Mouse (Mus musculus): ENCODE results near the gene Trim71. TPM values are rescaled to one million over a fixed set of nuclear protein-coding genes. Genes with fewer than 3 reads are reported as not detected.

Gene Trim71
- polyA plus RNA-seq, 1 experiment from 2014 or later, result 0.05 TPM

DNA sequence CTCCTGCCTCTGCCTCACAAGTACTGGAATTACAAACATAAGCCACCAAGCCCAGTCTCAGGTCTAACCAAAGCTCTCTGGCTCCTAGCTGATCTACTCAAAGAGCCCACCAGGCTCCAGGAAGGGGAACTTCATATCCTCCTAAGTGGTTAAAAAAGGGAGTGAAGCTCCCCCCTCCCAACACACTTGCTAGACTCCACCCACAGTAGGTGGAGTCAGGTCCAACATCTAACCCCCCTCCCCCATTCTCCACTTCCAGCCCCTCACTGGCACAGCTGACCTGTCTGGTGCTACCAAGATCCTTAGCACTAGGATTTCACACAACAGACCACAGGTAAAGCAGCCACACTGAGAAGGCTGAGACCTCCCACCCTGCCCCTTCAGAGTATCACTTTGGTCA is 10.3 kb downstream of the Trim71 start:
- no peak for DNase-seq
- TF ChIP-seq CTCF (IDR thresholded peaks at IDR 0.05; ENCODE audit: low read depth) (no peak), EP300 (IDR thresholded peaks at IDR 0.05; ENCODE audit: low read depth) (no peak)
- Histone ChIP-seq H3K4me3 (ENCODE audit: low read depth, low read length) (no peak overlapping the region), H3K4me1 (ENCODE audit: insufficient read depth) (peaks cover 11% of the 10 kb centered on the region; the same call in 1 of the 2 replicates), H3K27me3 (ENCODE audit: insufficient read depth, low read length) (peaks cover under 1% of the 10 kb centered on the region; the same call in 1 of the 2 replicates), H3K9ac (replicated peaks) (no peak overlapping the region), H3K4me2 (ENCODE audit: low read depth, low read length) (no peak overlapping the region), H3K9me3 (ENCODE audit: low read length) (no peaks in the 10 kb centered on the region), H3K27ac (ENCODE audit: low read depth) (peak overlapping the region; percentile 18; the same call in 1 of the 2 replicates), H3K36me3 (replicated peaks; ENCODE audit: insufficient read depth, low read length) (no peaks in the 10 kb centered on the region)
- no peak for ATAC-seq

GRCm38 (mm10) chr9:114550033-114550432 is 14.1 kb downstream of the Trim71 start:
- no peaks in the 10 kb centered on the region for H3K9me3 ChIP-seq (ENCODE audit: low read length)
- no peak overlapping the region for H3K4me3 ChIP-seq (ENCODE audit: low read depth, low read length)
- H3K4me1 ChIP-seq (ENCODE audit: insufficient read depth), result peaks cover 33% of the 10 kb centered on the region
- DNase-seq, result no peak
- no peak overlapping the region for H3K27ac ChIP-seq (ENCODE audit: low read depth)
- TF ChIP-seq CTCF (IDR thresholded peaks at IDR 0.05; ENCODE audit: low read depth) (no peak), EP300 (IDR thresholded peaks at IDR 0.05; ENCODE audit: low read depth) (no peak)
- H3K36me3 ChIP-seq (replicated peaks; ENCODE audit: insufficient read depth, low read length), result no peaks in the 10 kb centered on the region
- ATAC-seq, result no peak
- H3K4me2 ChIP-seq (ENCODE audit: low read depth, low read length), result no peak overlapping the region
- no peak overlapping the region for H3K9ac ChIP-seq (replicated peaks)
- H3K27me3 ChIP-seq (ENCODE audit: insufficient read depth, low read length), result no peaks in the 10 kb centered on the region
- WGBS (ENCODE audit: insufficient replicate concordance), result 40% methylated on average over 6 of the region's 6 CpGs

DNA sequence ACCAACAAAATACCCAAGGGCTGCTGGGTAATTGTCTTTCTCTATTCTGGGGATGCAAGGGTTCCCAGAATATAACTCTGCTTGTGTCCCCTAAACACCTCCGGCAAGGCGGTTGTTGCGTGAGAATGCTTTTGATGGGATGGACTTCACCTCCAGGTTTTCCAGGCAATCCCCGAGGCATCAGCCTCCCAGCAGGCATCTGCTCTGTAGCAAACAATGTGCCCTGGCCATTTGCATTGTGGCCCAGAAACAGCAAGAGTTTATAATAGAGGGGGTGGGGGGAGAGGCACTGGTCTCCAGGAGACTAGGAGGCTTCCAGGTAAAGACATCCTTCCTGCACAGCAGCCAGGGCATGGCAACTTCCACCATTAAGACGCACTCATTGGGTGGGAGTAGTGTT is 15.1 kb downstream of the Trim71 start:
- no peak for TF ChIP-seq CTCF (IDR thresholded peaks at IDR 0.05; ENCODE audit: low read depth)
- TF ChIP-seq EP300 (IDR thresholded peaks at IDR 0.05; ENCODE audit: low read depth), result no peak
- ATAC-seq (no peak), DNase-seq (no peak)
- no peak overlapping the region for H3K9ac ChIP-seq (replicated peaks)
- no peaks in the 10 kb centered on the region for H3K27me3 ChIP-seq (ENCODE audit: insufficient read depth, low read length)
- peaks cover 35% of the 10 kb centered on the region for H3K4me1 ChIP-seq (ENCODE audit: insufficient read depth)
- H3K4me3 ChIP-seq (ENCODE audit: low read depth, low read length), result no peak overlapping the region
- no peaks in the 10 kb centered on the region for H3K36me3 ChIP-seq (replicated peaks; ENCODE audit: insufficient read depth, low read length)
- no peak overlapping the region for H3K4me2 ChIP-seq (ENCODE audit: low read depth, low read length)
- 52% methylated on average over 5 of the region's 5 CpGs for WGBS (ENCODE audit: insufficient replicate concordance)
- no peaks in the 10 kb centered on the region for H3K9me3 ChIP-seq (ENCODE audit: low read length)
- H3K27ac ChIP-seq (ENCODE audit: low read depth), result no peak overlapping the region

DNA sequence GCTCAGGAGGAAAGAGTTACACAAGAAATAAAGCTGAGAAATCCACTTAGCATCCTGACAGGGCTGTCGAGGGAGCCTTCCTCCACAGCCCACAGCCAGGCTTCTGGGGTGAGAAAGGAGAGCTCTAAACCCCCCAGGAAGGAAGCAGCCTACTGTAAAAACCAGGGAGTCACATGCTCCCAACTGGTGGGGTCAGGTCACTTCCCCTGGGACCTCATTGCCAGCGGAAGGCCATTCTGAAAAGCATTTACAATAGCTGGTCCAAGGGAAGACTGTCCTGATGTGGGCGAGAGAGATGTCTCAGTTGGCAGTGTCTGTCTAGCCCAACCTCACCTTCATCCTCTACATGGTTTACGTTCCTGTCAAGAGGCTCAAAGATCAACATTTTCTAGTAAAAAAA is 15.7 kb downstream of the Trim71 start:
- ATAC-seq (no peak), DNase-seq (no peak)
- peaks cover 32% of the 10 kb centered on the region for H3K4me1 ChIP-seq (ENCODE audit: insufficient read depth)
- H3K4me3 ChIP-seq (ENCODE audit: low read depth, low read length), result no peak overlapping the region
- no peaks in the 10 kb centered on the region for H3K36me3 ChIP-seq (replicated peaks; ENCODE audit: insufficient read depth, low read length)
- WGBS (ENCODE audit: insufficient replicate concordance), result 28% methylated on average over 4 of the region's 4 CpGs
- TF ChIP-seq EP300 (IDR thresholded peaks at IDR 0.05; ENCODE audit: low read depth) (no peak), CTCF (IDR thresholded peaks at IDR 0.05; ENCODE audit: low read depth) (no peak)
- H3K27me3 ChIP-seq (ENCODE audit: insufficient read depth, low read length), result no peaks in the 10 kb centered on the region
- H3K4me2 ChIP-seq (ENCODE audit: low read depth, low read length), result no peak overlapping the region
- no peak overlapping the region for H3K9ac ChIP-seq (replicated peaks)
- no peaks in the 10 kb centered on the region for H3K9me3 ChIP-seq (ENCODE audit: low read length)
- H3K27ac ChIP-seq (ENCODE audit: low read depth), result no peak overlapping the region

DNA sequence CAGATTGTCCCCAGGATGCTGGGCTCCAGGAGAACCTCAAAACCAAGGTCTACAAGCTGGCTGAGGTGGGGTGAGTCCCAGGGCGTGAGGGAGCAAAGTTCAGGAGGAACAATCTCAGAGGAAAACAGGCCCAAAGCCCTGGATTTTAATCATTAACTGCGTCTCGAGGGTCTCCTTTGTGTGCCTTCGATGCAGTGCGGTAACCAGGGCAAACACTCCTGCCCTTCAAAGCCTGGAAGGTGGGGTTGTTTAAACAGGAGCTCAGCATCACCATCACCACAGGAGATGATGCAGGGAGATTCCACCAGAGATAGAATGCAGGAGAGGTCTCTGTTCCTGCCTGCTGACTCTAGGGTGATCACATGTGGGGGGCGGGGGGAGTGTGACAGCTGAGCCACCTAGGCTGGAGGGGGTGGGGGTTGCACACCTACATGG is 16.5 kb downstream of the Trim71 start:
- ATAC-seq (no peak), DNase-seq (no peak)
- Histone ChIP-seq H3K4me1 (ENCODE audit: insufficient read depth) (peaks cover 32% of the 10 kb centered on the region), H3K27me3 (ENCODE audit: insufficient read depth, low read length) (no peaks in the 10 kb centered on the region), H3K9ac (replicated peaks) (no peak overlapping the region), H3K9me3 (ENCODE audit: low read length) (no peaks in the 10 kb centered on the region), H3K4me2 (ENCODE audit: low read depth, low read length) (no peak overlapping the region), H3K4me3 (ENCODE audit: low read depth, low read length) (no peak overlapping the region), H3K27ac (ENCODE audit: low read depth) (0 out of 2 replicates have a peak overlapping the region, but pooled peaks have one; percentile 35), H3K36me3 (replicated peaks; ENCODE audit: insufficient read depth, low read length) (no peaks in the 10 kb centered on the region)
- 50% methylated on average over 6 of the region's 6 CpGs for WGBS (ENCODE audit: insufficient replicate concordance)
- no peak for TF ChIP-seq CTCF (IDR thresholded peaks at IDR 0.05; ENCODE audit: low read depth)
- TF ChIP-seq EP300 (IDR thresholded peaks at IDR 0.05; ENCODE audit: low read depth), result no peak

GRCm38 (mm10) chr9:114546765-114547164 is 17.4 kb downstream of the Trim71 start:
- Histone ChIP-seq H3K4me1 (ENCODE audit: insufficient read depth) (peaks cover 32% of the 10 kb centered on the region), H3K36me3 (replicated peaks; ENCODE audit: insufficient read depth, low read length) (no peaks in the 10 kb centered on the region), H3K27ac (ENCODE audit: low read depth) (no peak overlapping the region), H3K27me3 (ENCODE audit: insufficient read depth, low read length) (no peaks in the 10 kb centered on the region), H3K9me3 (ENCODE audit: low read length) (no peaks in the 10 kb centered on the region), H3K4me2 (ENCODE audit: low read depth, low read length) (no peak overlapping the region), H3K4me3 (ENCODE audit: low read depth, low read length) (no peak overlapping the region), H3K9ac (replicated peaks) (no peak overlapping the region)
- DNase-seq (no peak), ATAC-seq (0 out of 2 replicates have a peak, but pooled peaks have one; percentile 16)
- TF ChIP-seq EP300 (IDR thresholded peaks at IDR 0.05; ENCODE audit: low read depth) (no peak), CTCF (IDR thresholded peaks at IDR 0.05; ENCODE audit: low read depth) (no peak)
- 14% methylated on average over 12 of the region's 12 CpGs for WGBS (ENCODE audit: insufficient replicate concordance)

All from liver, postnatal 0 days (tissue).